Mouse (Mus musculus): ENCODE measurements around the gene Cenpb.

Gene Cenpb

DNA sequence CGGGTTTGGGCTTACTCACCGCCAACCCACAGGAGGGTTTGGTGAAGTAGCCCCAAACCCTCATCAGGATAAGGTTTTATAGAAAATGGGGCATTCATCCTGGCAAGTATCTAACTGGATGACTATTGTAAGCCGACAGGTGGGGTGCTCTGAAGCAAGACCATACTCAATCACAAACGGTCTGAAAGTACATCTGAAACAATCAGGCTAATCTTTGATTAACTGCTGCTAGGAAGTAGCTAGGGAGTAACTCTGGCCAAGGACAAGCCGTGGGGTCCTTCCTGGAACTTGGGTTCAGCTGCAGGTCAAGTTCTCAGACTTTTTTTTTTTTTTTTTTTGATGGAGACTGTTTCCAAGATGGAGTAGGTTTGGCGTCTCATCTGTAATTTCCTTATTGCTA, 11.9 kb downstream of the Cenpb start:
- no peak for DNase-seq (ENCODE audit: low spot score in 2 of 2)

GRCm38 (mm10) chr2:131166172-131166571, 13.7 kb downstream of the Cenpb start:
- no peak for DNase-seq (ENCODE audit: low spot score in 2 of 2)

DNA sequence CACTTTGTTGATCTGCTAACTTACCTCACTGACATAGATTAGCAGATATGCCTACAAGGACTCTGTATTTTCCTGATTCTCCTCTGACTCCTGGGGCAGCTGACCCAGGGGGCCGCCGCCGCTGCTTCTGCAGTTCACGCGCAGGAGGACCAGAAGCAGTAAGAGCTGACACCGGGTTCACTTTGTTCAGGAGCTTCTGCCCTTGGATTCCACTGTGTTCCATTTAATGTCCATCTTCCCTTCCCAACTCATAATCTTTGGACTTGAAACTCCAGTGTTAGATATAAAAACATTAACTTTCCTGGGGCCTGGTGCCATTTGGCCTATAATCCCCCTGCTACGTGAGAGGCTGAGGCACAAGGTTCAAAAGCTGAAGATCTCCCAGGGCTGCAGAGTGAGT, 15.9 kb downstream of the Cenpb start:
- no peak for DNase-seq (ENCODE audit: low spot score in 2 of 2)

DNA sequence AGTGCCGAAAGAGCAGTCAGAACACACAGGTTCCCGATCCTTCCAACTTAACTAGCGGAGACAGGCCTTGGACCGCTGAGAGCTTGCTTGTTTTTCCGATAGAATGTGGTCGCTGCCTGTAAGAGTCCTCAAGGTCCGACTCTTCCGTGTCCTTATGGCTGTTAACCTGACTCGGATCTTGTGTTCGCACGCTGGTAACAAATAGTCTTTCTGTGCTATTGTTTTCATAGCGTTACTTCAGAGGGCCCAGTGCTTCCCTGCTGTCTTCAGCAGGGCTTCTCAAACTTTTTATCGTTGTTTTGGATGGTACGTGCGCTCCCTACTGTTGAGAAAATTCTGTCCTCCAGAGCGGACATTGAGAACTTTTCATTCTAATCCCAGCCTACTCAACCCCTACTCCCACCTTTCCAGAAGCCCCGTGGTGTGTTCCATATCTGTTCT, 19.2 kb downstream of the Cenpb start:
- DNase-seq (ENCODE audit: low spot score in 2 of 2) = peak; percentile 30 to 39

- DNase-seq (ENCODE audit: low spot score in 2 of 2) = peak; percentile 95 to 98
Observed at GRCm38 (mm10) chr2:131159938-131160581, 19.8 kb downstream of the Cenpb start, which contains the start of gene 1700037H04Rik. Gene 1700037H04Rik (minus strand): TSS chr2:131160081.

DNA sequence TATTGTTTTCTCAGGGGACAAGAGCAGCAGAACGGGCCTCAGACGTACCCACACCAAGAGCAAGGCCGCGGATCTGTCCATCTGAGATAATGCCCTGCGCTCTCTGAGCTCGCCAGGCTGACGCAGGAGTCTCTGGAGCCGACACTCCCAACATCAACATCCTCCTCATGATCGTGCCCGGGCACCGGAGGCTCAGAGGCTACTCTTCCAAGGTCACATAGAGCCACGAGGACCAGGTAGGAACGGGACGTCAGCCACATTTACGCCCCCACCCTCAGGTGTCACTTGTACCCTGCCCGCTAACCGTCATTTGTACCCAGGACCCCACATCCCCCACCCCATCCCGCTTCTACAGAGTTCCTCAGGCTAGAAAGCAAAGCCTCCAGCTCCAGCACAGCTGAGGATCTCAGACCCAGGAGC, 20.4 kb downstream of the Cenpb start:
- DNase-seq (ENCODE audit: low spot score in 2 of 2) = peak in 1 of 2 experiments; percentile 33

DNA sequence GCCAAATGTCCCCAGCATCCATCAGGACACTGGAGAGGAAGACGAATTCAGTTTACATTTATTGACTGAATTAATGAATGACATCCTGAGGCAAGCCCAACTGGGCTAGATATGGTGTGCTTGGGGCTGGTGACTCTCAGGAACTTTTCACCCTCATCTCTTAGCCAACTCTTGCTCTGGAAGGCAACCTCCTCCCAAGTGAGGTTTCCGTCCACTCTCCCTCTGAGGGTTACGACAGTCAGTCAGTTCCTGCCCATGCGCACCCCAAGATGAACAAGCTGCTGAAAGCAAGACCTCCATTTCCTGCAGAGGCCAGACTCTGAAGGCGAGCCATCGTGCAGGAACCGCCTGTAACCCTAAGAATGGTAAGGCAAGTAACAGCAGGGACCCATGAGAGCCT, 22.9 kb downstream of the Cenpb start:
- DNase-seq (ENCODE audit: low spot score in 2 of 2) = no peak

- DNase-seq (ENCODE audit: low spot score in 2 of 2) = no peak
Observed at GRCm38 (mm10) chr2:131154036-131154435, 25.8 kb downstream of the Cenpb start.

- no peak for DNase-seq (ENCODE audit: low spot score in 2 of 2)
Observed at GRCm38 (mm10) chr2:131152166-131152730, 27.6 kb downstream of the Cenpb start.

DNA sequence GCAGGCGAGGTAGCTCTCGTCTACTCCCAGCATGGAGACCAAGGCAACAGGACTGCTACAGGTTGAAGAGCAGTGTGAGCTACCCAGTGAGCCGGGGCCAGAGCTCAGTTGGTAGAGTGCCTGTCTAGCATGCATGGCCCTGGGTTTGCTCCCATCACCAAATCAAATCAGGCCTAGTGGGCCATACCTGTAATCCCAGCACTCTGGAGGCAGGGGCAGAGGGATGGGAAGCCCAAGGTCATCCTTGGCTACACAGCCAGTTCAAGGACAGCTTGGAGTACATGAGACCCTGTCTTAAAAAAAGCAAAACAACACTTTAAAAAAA, 30.7 kb downstream of the Cenpb start:
- DNase-seq (ENCODE audit: low spot score in 2 of 2) = no peak

DNA sequence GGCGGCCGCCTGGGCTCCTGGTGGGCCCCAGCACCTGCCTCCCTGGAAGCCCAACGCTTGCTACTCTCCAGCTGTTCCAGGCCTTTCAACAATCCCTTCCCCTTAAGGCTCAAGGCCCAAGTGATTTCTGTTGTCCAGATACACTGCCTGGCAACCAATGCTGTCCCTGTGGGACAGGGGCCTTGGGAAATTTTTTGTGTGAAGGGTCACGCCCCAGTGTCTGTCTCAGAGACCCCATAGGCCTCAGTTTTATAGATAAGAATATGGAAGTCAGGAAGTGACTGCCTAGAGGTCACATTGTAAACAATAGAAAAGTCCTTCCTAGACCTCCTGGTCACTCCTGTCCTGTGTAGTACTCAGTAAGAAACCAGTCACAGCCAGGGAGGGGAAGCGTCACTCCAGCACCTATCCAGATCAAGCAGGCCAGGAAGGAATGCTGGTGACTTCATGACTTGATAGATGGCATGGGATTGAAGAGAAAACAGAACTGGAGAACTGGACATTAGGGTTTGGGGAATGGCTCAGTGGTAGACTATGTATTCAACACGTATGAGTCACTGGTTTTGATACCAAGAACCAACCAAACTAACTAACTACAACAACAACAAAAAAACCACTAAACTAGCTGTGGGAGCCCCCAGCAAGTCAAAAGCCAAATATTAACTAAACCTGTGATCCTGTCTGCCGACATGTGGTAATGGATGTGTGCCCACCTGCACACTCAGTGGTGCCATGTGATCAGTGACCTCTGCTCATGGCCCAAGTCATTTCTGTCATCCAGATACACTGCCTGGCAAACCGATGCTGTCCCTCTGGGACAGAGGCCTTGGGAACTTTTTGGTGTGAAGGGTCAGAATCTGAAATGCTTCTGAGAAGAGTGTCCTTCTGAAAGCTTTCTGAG, 31.3 kb downstream of the Cenpb start:
- no peak for DNase-seq (ENCODE audit: low spot score in 2 of 2)

DNA sequence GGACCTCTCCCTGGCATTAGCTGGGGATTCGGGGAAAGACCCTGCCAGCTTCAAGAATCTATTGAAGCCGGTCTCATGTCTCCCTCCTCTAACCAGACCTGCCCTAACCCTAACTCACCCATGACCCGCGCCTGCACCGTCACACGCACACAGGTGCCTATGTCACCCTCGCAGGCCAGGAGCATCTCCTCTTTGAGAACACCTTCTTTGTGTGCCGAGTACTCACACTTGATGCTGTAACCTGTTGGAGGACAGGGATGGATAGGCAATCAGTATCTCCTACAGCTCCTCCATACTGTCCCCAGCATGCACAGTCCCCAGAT, 32.9 kb downstream of the Cenpb start:
- DNase-seq (ENCODE audit: low spot score in 2 of 2) = no peak

GRCm38 (mm10) chr2:131146193-131147042, 33.4 kb downstream of the Cenpb start:
- DNase-seq (ENCODE audit: low spot score in 2 of 2) = peak in 1 of 2 experiments; percentile 23

GRCm38 (mm10) chr2:131145536-131145935, 34.3 kb downstream of the Cenpb start:
- DNase-seq (ENCODE audit: low spot score in 2 of 2) = no peak

DNA sequence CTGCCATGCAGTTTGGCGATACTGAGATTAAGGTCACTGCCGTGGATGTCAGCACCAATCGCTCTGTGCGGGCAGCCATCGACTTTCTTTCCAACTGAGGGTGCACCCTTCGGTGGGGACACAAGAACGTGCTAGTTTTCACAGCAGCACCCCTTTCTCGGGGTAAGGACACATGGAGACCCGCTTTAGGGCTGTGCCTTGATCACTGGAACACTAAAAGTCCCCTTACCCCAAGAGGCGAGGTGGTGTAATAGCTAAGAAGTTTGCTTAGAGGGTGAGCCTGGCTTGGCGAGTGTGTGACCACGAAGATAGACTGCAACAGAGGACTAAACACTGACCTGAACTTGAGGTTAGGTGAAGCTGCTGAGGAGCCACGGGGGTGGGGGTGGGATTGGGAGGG, 34.7 kb downstream of the Cenpb start:
- no peak for DNase-seq (ENCODE audit: low spot score in 2 of 2)

GRCm38 (mm10) chr2:131143007-131143780, 36.7 kb downstream of the Cenpb start:
- no peak for DNase-seq (ENCODE audit: low spot score in 2 of 2)

- DNase-seq (ENCODE audit: low spot score in 2 of 2) = peak; percentile 40 to 51
Observed at GRCm38 (mm10) chr2:131142592-131142991, 37.3 kb downstream of the Cenpb start.

GRCm38 (mm10) chr2:131141336-131141986, 38.4 kb downstream of the Cenpb start:
- no peak for DNase-seq (ENCODE audit: low spot score in 2 of 2)

GRCm38 (mm10) chr2:131140533-131140905, 39.3 kb downstream of the Cenpb start:
- no peak for DNase-seq (ENCODE audit: low spot score in 2 of 2)

DNA sequence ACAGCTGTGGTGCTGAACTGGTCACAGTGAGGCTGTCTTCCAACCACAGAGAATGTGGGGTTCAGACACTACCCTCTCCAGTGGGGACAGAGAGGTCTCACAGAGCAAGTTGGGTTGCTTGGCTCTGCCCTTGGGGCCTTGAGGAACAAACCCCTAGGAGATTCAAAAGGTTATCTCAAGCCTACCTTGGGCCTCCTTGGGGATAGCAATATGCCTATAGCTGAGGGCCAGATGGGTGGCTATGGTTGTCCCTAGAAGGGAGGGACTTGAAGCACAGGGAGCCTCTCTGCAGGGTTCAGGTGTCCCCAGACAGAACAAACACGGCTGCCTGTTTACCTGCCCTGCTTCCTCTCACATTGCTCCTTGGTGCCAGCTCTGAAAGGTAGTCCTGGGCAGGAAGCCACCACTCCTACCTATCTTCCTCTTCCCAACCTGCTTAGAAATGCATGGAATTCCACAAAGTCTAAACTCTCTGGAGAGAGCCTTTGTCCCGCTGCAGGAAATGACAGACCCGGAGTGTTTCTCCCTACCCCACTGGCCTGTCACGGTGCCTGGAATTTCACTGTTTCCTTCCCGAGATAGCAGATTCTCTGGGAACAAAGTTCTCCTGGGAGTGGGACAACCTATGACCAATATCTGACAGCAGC, 39.9 kb downstream of the Cenpb start:
- no peak for DNase-seq (ENCODE audit: low spot score in 2 of 2)
